Mouse (Mus musculus) ovary, postnatal 36 days (tissue): ENCODE measurements at regions not wholly inside any gene's neighbourhood (a gene's known extent, or its start where the extent isn't known, plus 50 kb on each side); places are given as distances from the start of the nearest gene placed in this dataset.

Experiments used
- DNase-seq: peaks from one replicate; pipeline ENCODE4 v3.0.0; 2022; ENCODE audit warnings: low spot score, mixed read lengths

- no peak for DNase-seq
These were observed 266.0 kb upstream of the Auts2 start for GRCm38 (mm10) chr5:132809181-132809580.

GRCm38 (mm10) chr5:132796061-132796460 lies 252.9 kb upstream of the Auts2 start:
- DNase-seq, result no peak

DNA sequence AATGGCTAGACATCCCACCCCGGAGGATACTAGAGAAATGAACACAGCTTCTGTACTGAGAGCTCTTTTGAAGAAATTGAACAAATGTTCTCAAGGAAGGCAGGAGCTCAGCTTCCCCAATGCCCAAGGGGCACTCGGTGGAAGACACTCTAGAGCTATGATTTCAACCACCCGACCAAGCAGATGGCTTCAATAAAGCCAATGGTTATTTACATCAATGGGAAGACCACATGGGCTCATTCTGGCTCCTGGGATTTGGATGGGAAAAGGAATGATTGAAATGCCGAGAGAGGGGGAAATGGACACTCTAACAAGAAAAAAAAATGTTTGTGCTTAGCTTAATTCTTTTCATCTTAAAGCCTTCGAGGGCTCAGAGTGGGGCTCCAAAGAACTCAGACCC lies 249.3 kb upstream of the Auts2 start:
- no peak for DNase-seq

DNA sequence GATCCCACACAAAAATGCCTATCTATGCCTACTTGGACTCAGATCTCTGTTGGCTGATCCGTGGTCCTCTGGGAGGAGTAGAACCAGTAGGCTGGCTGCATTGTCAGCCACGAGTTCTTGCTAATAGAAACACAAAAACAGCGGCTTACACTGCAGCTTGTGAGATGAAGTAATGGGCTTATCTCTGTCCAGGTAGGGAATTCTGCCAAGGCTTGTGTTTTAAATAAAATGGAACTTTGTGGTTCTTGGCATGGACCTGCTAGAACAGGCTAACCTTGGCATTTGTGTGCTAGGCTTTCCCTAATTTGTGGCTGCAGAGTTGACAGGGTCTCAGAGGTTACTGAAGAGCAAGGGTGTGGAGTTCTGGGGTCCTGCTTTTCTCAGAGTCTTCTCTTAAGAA lies 242.1 kb upstream of the Auts2 start:
- DNase-seq, result no peak

DNA sequence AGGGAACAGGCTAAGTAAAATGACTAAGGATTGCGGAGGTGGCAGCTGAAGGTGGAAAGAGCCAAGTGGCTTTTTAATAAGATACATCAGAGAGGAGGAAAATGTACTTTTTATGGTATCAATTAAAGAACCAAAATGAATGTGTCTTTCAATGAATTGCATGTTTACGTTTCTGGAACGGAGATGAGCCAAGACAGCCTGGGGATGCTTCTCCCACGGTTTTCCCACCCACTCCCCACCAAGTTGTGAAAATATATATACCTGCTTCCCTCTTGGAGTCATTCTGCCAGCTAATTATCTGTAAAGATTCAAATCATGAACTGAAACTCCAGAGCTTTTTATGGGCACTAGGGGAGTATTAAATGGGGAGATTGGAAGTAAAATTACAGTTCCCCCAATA lies 241.6 kb upstream of the Auts2 start:
- no peak for DNase-seq

DNA sequence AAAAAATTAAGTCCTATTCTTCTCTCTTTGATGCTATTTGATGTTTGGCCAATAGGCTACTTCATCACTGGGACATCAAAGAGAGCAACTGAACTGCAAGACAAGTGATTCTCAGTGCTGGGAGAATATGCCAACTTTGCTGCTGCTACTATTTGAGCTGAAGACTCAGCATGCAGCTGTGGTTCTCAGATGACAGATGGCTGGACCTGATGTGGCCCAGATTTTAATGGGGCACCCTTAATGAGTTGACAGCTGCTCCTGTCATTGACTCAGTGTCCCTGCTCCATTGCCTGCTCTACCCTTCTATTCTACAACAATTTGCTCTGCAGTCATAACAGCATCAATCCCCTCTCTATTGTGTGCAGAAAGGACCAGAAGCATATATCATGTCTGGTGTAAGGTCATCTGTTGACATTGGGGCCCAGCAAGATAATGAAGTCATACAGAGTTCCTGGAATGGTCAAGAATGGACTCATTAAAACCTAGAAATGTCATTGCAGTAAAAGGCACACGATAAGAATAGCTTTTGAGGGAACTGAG lies 231.1 kb upstream of the Auts2 start:
- DNase-seq, result no peak

DNA sequence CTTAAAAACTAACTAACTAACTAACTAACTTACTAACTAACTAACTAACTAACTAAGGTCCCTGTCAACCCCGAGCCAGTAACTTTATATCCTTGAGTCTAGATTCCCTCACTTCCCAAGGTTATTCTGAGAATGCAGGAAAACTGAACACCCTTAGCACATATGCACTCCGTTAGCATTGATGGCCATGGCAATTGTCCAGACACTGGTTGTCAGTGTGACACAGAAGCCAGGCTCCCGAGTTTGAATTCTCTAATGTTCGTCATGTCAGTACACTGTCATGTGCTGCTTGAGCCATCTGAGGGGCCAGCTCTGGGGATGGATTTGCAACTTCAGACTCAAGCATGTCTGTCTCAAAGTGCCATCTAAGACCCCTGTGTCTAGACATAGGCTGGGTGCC lies 217.3 kb upstream of the Auts2 start:
- no peak for DNase-seq

DNA sequence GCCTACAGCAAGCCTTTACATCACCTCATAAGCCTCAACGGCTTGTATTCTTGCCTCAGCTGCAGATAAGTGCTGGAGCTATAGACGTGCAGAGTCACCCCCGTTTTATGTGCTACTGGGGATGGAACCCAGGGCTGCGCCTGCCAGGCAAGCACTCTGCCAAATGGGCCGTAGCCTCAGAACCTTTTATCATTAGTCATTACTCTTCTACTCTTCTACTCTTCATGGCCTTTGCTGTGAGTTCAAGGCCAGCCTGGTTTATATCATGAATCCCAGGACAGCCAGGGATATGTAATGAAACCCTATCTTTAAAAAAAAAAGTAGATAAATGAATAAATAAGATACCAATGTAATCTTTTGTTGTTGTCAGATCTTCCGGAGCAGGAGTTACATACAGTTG lies 216.6 kb upstream of the Auts2 start:
- DNase-seq, result no peak

DNA sequence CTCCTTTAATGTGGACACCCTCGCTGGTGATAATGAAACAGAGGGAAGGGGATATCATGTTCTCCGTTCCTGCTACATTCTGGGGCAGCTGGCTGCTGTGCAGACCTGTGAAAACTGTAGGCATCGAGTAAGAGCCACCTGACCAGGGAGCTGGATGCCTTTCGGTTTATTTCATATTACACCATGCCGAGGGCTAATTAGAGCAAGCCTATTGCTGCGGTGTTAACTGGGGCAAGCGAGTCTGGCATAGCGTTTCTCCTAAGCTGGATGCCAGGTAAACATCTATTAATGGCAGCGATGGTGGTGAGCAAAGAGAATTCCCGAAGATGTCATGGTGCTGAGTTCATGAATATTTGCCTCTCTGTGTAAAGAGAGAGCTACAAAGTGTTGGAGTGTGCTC lies 215.8 kb upstream of the Auts2 start:
- no peak for DNase-seq

DNA sequence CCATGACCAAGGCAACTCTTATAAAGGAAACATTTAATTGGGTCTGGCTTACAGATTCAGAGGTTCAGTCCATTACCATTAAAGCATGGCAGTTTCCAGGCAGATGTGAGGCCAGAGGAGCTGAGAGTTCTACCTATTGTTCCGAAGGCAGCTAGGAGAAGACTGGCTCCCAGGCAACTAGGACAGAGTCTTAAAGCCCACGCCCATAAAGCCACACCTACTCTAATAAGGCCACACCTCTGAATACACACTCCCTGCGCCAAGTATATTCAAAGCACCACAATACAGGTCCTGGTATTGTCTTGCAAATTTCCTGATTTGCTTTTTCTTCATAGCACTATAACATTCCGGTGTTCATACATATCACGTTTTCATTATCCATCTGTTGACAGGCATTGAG lies 194.8 kb upstream of the Auts2 start:
- no peak for DNase-seq

- no peak for DNase-seq
These were observed 185.6 kb upstream of the Auts2 start for GRCm38 (mm10) chr5:132728689-132729189.

DNA sequence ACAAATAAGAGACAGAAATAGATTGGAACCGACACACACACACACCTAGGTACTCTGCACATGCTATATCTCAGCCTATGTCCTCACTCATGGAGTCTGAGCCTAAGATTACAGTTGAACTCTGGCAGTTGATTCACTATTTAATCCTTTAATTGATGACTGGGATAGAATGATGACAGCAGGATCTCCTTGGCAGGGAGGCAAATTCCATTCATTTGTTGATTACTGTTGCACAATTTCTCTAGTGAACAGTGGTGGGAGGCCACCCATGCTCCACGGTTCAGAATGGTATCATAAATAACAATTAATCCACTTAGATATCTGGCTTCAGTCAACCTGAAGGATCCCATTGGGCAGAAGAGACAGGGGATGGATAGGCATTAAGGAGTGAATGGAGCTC lies 181.3 kb upstream of the Auts2 start:
- no peak for DNase-seq

DNA sequence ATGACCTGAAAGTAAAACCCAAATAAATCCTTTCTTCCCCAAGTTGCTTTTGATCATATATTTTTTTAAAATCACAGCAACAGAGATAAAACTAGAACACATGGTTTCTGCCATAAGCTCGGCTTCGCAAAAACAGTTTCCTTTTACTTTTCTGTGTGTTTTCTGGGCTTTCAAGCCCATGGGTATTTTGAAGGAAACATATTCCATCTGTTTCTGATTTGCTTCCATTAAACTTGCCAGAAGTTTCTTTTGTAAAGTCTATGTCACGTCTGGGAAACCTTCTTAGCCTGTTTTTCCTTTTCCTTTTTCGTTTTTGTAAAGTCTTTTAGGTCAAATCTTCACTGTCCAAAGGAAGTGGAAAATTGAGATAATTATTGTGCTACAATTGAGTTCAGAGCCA lies 167.2 kb upstream of the Auts2 start:
- DNase-seq, result no peak

DNA sequence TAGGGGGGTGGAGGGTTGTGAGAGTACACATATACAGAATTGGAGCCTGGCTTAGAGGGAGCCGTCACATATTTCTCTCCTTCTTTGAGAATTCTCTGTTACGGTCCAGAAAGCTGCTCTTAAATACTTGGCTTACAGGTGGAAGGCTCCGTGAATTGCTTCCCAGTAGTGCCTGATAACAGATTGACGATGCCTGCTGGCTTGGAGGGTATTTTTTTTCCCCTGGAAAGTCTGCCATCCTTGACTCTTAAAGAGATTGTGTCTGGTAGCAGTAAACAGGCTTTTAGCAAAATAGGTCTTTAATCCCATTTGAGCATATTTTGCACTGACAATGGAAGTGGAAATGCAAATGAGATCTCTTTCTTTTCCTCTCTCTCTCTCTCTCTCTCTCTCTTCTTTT lies 164.4 kb upstream of the Auts2 start:
- no peak for DNase-seq

- no peak for DNase-seq
These were observed 160.4 kb upstream of the Auts2 start for GRCm38 (mm10) chr5:132703455-132704100.

- no peak for DNase-seq
These were observed 159.4 kb upstream of the Auts2 start for GRCm38 (mm10) chr5:132702573-132702972.

- no peak for DNase-seq
These were observed 147.6 kb upstream of the Auts2 start for GRCm38 (mm10) chr5:132690784-132691183.

DNA sequence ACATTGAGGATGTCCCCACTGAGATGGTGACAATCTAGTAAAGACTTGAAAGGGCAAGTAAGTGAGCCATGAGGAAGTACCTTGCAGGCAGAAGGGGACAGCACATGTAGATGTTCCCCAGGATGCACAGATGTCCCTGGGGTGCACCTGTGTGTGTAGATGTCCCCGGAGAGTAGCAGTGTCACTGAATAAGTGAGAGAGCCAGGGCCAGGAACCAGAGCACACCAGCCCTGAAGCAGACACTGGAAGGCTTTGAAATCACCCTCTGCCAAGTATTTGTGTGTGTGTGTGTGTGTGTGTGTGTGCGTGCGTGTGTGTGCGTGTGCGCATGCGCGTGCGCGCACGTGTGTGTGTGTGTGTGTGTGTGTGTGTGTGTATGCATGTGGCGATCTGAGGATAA lies 132.1 kb upstream of the Auts2 start:
- DNase-seq, result no peak

GRCm38 (mm10) chr5:132673599-132674305 lies 130.6 kb upstream of the Auts2 start:
- DNase-seq, result no peak

- no peak for DNase-seq
These were observed 128.4 kb upstream of the Auts2 start for GRCm38 (mm10) chr5:132671496-132671895.

DNA sequence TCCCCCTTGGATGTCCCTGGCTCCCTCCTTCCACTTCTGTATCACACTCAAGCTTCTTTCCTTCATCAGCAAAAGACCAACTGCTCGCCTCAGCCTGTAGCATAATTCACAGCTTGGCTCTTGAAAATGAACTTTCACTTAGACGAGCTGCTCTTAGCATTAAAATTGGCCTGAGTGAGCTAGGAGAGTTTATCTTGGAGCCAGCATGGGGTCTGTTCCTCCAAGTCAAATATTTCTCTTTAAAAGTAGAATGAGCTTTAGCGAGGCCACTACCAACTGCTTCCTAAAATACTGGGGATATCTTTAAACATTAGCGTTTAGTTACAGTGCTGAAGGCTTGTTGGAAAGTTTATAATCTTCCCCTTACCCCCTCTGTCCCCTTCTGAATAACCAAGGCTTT lies 124.2 kb upstream of the Auts2 start:
- no peak for DNase-seq

- no peak for DNase-seq
These were observed 118.1 kb upstream of the Auts2 start for GRCm38 (mm10) chr5:132661266-132661665.

DNA sequence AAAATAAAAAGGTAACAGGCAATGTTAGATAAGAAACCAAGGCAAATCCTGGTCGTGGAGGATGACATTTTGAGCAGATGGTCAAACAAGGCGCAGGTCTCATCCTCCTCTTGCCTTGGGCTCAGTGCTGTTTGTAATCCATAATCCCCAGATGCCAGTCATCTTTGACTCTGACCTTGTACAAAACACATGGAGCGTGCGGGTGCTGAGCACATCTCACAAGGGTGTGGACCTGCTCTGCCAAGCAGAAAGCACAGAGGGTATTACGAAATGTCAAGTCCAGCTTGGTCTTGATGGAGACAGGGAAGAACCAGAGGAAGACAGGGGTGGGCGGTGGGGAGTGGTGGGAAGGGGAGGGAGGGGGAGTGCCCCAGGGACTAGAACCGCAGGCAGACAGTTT lies 116.9 kb upstream of the Auts2 start:
- no peak for DNase-seq

- DNase-seq, result no peak
These were observed 111.2 kb upstream of the Auts2 start for GRCm38 (mm10) chr5:132654382-132654781.
